Mouse (Mus musculus) E14TG2a.4 (cell line): ENCODE data around the gene Gm4952.

Experiments
- CTCF ChIP-seq: conservative IDR thresholded peaks from 2 replicates; pipeline ENCODE4 v1.5.1; 2014; ENCODE audit warnings: low read length
- NANOG ChIP-seq: IDR thresholded peaks from 2 replicates; pipeline ENCODE4 v1.6.1; 2014; ENCODE audit warnings: borderline replicate concordance, low read length, mixed read lengths
- POU5F1 ChIP-seq: IDR thresholded peaks from 2 replicates; pipeline ENCODE4 v1.6.1; 2014; ENCODE audit warnings: low read length, borderline replicate concordance

DNA sequence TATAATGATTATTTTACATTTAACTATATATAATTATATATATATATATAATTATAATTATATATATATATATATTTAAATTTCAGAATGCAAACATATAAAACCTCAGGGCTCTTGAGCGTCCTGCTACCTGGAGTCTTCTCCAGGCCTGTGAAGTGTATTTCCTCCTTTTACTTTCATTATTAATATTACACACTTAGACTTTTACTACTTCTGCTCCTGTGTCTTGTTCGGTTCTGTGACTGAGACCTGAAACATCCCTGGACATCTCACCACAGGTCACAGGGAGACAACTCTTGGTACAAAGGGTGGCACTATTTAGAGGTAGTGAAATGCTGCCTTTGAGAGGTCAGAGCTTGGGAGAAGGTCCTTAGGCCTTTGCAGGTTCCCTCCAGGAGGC is 43.5 kb upstream of the Gm4952 start:
- TF ChIP-seq CTCF = no peak
- TF ChIP-seq POU5F1 = no peak
- TF ChIP-seq NANOG = no peak
